Mouse (Mus musculus) testis, adult 10 weeks (tissue): Measurements from ENCODE around the gene Eif3a. TPM values are rescaled to one million over a fixed set of nuclear protein-coding genes. Genes with fewer than 3 reads are reported as not detected.

Experiments used
- polyA plus RNA-seq: library from polyadenylated mRNA; stranded (reverse); fragments of 350-450 nt; fragmentation: Illumina TruSeq; extraction: RNeasy Lipid Tissue Mini Kit (QIAGEN cat#74804); gene quantifications from one replicate; pipeline ENCODE4 v1.2.3, GENCODE M21; 2014; ENCODE audit warnings: low read depth, low replicate concordance

Eif3a gene
- 161 TPM for polyA plus RNA-seq

DNA sequence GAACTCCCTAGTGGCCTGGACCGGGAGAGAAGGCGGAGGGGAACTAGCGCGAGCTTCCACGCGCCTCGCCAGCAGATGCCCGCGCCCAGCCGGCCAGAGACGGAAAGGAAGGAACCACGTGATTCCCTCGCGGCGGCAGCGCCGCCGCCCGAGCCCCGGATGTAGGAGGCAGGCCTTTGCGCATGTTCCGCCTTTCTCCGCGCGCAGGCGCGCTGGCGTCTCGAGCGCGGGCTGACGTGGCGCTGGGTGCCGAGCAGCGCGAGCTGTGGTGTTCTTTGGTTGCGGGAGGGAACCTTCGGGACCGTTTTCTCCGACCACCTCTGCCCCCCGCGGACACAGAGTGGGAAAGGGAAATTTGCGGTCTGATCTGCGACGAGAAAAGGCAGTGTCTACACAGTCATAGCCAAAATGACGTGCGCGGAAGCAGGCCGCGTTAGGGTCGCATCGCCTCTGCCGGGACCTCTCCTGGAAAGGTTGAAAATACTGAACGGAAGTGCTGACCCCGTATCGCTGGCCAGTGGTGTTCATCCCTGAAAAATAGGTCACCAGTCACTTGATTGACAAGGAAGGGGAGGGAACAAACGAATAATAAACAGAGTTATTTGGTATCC, at the start of gene Eif3a:
Gene Eif3a, minus strand, starts transcription at position 108 of the 611 bp plus-strand sequence.

DNA sequence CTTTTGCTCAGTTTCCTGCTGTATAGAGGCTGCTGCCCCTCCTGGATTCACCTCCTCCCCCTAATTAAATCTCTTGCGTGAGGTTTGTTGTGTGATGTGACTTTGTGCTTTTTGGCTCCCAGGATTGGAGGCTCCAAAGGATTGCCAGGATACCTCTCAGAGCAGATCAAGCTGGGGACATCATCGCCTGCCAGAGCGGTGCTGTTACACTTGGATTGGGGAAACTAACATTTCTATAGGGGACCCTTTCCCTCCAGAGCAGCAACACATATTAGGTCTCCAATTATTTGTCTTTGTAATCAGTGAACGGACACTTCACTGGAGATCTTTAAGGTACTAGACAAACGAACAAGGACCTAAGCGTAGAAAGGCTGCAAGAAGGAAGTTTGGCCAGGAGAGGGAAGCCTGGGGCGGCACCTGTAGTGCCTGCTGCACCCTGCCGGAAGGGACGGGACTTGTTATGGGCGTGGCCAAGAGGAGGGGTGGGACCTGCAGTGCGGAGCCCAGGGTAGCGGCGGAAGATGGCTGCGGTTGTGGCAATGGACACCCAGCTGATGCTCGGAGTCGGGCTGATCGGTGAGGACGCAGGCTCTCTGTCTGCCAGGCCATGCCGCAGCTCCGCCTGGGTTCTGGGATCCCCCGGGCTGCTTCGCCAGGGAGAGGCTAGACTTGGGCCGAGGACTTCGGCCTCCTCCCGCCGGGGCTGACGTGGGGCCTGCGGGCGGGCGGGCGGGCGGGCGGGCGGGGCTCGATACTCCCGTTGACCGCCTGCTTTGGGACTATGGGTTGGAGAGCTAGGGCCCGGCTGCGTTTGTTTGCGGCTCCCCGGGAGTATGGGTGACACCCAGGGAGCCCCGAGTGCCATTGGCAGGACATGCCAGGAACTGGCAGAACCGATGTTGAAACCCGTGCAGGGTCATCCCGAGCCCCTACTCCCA, 20.9 kb upstream of the Eif3a start, which contains the start of gene Fam45a:
Gene Fam45a, plus strand, starts transcription at position 488 of the 938 bp plus-strand sequence.

DNA sequence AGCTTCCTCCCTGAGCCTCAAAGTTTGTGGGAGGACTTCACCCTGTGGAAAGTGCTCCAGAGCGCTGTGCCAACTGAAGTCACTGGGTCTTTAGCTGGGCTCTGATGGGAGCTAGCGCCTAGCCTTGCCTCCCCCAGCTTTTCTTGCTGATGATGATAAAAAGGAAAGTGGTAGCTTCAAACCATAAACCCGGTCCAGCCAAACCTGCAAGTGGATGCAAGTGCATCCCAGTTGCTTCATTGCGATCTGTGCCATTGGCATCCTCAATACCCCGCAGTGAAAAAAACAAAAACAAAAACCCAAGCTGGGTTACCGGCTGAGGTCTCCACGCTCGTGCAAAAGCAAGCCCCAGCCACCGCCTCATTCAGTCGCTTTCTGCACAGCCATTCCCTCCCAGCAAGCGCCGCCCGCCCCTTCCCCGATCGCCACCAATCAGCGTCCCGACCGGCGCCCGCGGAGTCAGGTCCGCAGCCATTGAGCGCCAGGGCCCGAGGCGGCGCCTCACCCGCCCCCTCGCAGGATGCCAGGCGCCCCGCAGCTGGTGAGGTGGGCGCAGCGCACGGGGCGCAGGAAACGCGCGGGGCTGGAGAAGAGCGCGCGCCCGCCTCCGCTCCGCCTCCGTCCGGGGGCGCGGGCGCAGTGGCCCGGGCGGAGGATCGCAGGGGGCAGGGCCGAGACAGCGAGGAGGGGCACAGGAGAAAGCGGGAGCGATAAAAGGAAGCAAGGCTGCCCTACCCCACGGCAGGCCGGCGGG, 34.8 kb downstream of the Eif3a start, which contains the start of gene Nanos1:
Gene Nanos1, plus strand, starts transcription at position 550 of the 754 bp plus-strand sequence.

Other genes starting within 250 kb of the Eif3a start
- 253 TPM for gene Cacul1, start 209.6 kb downstream of the Eif3a start, polyA plus RNA-seq
- 3.2 TPM for gene Nanos1, start 34.7 kb downstream of the Eif3a start, polyA plus RNA-seq
- gene Fam45a, start 20.9 kb upstream of the Eif3a start, polyA plus RNA-seq = 277 TPM
- 2.7 TPM for gene Sfxn4, start 70.8 kb upstream of the Eif3a start, polyA plus RNA-seq
- 37.0 TPM for gene Prdx3, start 83.9 kb upstream of the Eif3a start, polyA plus RNA-seq
- 6.8 TPM for gene Grk5, start 99.1 kb upstream of the Eif3a start, polyA plus RNA-seq